9 mouse cellular contexts compared by ENCODE assay signal in genomic region chr2:71837791-71838190, GRCm38 (mm10). TPM values are rescaled to one million over a fixed set of nuclear protein-coding genes. Genes with fewer than 3 reads are reported as not detected.
DNase-seq lines count a peak whose midpoint lies in the region; ATAC-seq lines count a peak whose summit lies in the region.
"Had no signal": no experiment of that assay in that cellular context is flagged by ENCODE, and none has a peak within 500 bp of the region (broad histone marks: within the 10 kb centered on the region; RNA-seq: fewer than 3 reads in every experiment).

No protein-coding gene starts in this region.

- no peak overlapping the region for H3K4me2 ChIP-seq in heart, embryonic 12.5 days
- H3K4me2 ChIP-seq: limb, embryonic 13.5 days had no signal

- no peaks in the 10 kb centered on the region for H3K27me3 ChIP-seq in heart, embryonic 12.5 days (replicated peaks)
- H3K27me3 ChIP-seq: limb, embryonic 13.5 days had no signal

- peaks cover 77% of the 10 kb centered on the region for H3K36me3 ChIP-seq in heart, embryonic 12.5 days
- H3K36me3 ChIP-seq: limb, embryonic 13.5 days had no signal

- no peak for ATAC-seq in heart, embryonic 12.5 days (ENCODE audit: insufficient number of reproducible peaks, low FRiP score)

- DNase-seq in heart, adult 11 months, result peak; percentile 84
- peak; percentile 62 for DNase-seq in CD4-positive helper T cell, adult 2 months (ENCODE audit: low read depth, low spot score)
- DNase-seq in adrenal gland, postnatal 10 days, result peak; percentile 85
- peak; percentile 45 for DNase-seq in embryo, embryonic 11.5 days (ENCODE audit: low read depth, low spot score)
- DNase-seq in kidney, postnatal 36 days, result peak; percentile 51 to 90
- DNase-seq in lung, postnatal 14 days, result peak; percentile 78
- peak; percentile 48 to 85 for DNase-seq in spleen, postnatal 4 days (ENCODE audit: low spot score in 2 of 2)

- H3K9ac ChIP-seq in heart, embryonic 12.5 days, result no peak overlapping the region
- H3K9ac ChIP-seq: limb, embryonic 13.5 days had no signal

- WGBS in heart, embryonic 12.5 days, result 25% methylated on average over 6 of the region's 6 CpGs

- H3K4me1 ChIP-seq in heart, embryonic 12.5 days (replicated peaks), result peaks cover 11% of the 10 kb centered on the region; the same call in 1 of the 2 replicates
- H3K4me1 ChIP-seq: limb, embryonic 13.5 days had no signal

- no peaks in the 10 kb centered on the region for H3K9me3 ChIP-seq in heart, embryonic 12.5 days (replicated peaks)
- H3K9me3 ChIP-seq: limb, embryonic 13.5 days had no signal

- no peak overlapping the region for H3K27ac ChIP-seq in heart, embryonic 12.5 days (ENCODE audit: poor library complexity, severe bottlenecking)
- H3K27ac ChIP-seq: limb, embryonic 13.5 days had no signal

- no peak overlapping the region for H3K4me3 ChIP-seq in heart, embryonic 12.5 days
- H3K4me3 ChIP-seq: limb, embryonic 13.5 days had no signal

RNA-seq across cellular contexts. Expression of gene Pdk1, which starts 35.2 kb away (rescaled TPM):
- polyA plus RNA-seq in heart, embryonic 12.5 days (2016; fragmentation: Nextera tagmentation; extraction: Ambion mirVana), result 108 and 116 TPM in 2 replicates
- total RNA-seq in adrenal gland, postnatal 10 days (2021), result 10 to 100 TPM; 66.4 to 80.4 TPM
